Mouse (Mus musculus) intestine, embryonic 16.5 days (tissue): ENCODE data around the gene Astn1. TPM values are rescaled to one million over a fixed set of nuclear protein-coding genes. Genes with fewer than 3 reads are reported as not detected.

Experiments
- ATAC-seq: fragments of 200-750 bp; cut with Nextera tagmentation; 2 replicates; pipeline ENCODE4 v1.8.0; 2017; ENCODE audit warnings: moderate TSS enrichment, moderate library complexity
- H3K27ac ChIP-seq: fragments of 300-500 bp; sonication (generic); 2 replicates; pipeline ENCODE4 v1.5.1; 2014; ENCODE audit warnings: mild to moderate bottlenecking, low read length
- H3K27me3 ChIP-seq: fragments of 300-500 bp; sonication (generic); replicated peaks from 2 replicates; pipeline ENCODE4 v1.6.1; 2014; ENCODE audit warnings: low read length, control low read depth, mixed read lengths; ENCODE audit not compliant: control insufficient read depth, insufficient read depth
- H3K36me3 ChIP-seq: fragments of 300-500 bp; sonication (generic); 2 replicates; pipeline ENCODE4 v1.6.1; 2014; ENCODE audit warnings: low read length, control low read depth; ENCODE audit not compliant: control insufficient read depth, insufficient read depth
- H3K4me1 ChIP-seq: fragments of 300-500 bp; sonication (generic); 2 replicates; pipeline ENCODE4 v1.6.1; 2014; ENCODE audit warnings: low read length, control low read depth, mixed read lengths; ENCODE audit not compliant: control insufficient read depth, insufficient read depth
- H3K4me2 ChIP-seq: fragments of 300-500 bp; sonication (generic); 2 replicates; pipeline ENCODE4 v1.6.1; 2014; ENCODE audit warnings: low read depth, low read length, control low read depth
- H3K4me3 ChIP-seq: fragments of 300-500 bp; sonication (generic); 2 replicates; pipeline ENCODE4 v1.5.1; 2014; ENCODE audit warnings: mild to moderate bottlenecking, low read length
- H3K9ac ChIP-seq: fragments of 300-500 bp; sonication (generic); 2 replicates; pipeline ENCODE4 v1.6.1; 2014; ENCODE audit warnings: low read depth, low read length
- H3K9me3 ChIP-seq: fragments of 300-500 bp; sonication (generic); 2 replicates; pipeline ENCODE4 v1.6.1; 2016; ENCODE audit warnings: low read length, control low read depth; ENCODE audit not compliant: control insufficient read depth
- WGBS: fragments of 180-500 bp; shearing (Covaris S2); extraction: QIAGEN DNeasy Blood & Tissue Kit; methylation state at CpG from one replicate; pipeline ENCODE4 v1.1.7; 2014; 5-methylcytosine and 5-hydroxymethylcytosine counted together
- polyA plus RNA-seq: library from polyadenylated mRNA; unstranded; fragments of >200 nt; fragmentation: Nextera tagmentation; extraction: Ambion mirVana; gene quantifications from 2 replicates; pipeline ENCODE4 v1.2.1, GENCODE M21; 2015

Gene Astn1
- polyA plus RNA-seq, 1 experiment from 2014 or later = 0.67 TPM

DNA sequence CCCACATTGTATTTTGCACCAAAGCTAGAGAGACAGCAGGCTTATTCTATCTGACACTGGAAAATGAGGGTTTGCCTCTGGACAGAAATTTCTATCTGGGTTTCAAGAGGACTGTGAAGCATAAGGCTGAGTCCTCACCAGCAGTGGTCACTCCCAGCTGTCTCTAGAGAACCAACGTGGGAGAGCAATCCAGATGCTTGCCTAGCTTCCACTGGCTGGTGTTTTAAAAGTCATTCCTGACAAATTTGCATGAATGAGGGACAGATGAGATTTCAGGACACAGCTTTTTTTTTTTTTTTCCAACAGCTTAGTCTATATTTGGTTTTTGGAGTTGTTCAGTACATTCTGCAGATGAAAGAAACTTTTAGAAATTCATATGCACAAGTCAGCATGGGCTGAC, 213.9 kb downstream of the Astn1 start:
- Histone ChIP-seq H3K27me3 (no peaks in the 10 kb centered on the region), H3K4me1 (no peaks in the 10 kb centered on the region), H3K4me2 (no peak overlapping the region), H3K9me3 (no peaks in the 10 kb centered on the region), H3K36me3 (no peaks in the 10 kb centered on the region), H3K9ac (no peak overlapping the region), H3K27ac (no peak overlapping the region), H3K4me3 (no peak overlapping the region)
- no peak for ATAC-seq
- 43% methylated on average over 1 of the region's 1 CpGs for WGBS

DNA sequence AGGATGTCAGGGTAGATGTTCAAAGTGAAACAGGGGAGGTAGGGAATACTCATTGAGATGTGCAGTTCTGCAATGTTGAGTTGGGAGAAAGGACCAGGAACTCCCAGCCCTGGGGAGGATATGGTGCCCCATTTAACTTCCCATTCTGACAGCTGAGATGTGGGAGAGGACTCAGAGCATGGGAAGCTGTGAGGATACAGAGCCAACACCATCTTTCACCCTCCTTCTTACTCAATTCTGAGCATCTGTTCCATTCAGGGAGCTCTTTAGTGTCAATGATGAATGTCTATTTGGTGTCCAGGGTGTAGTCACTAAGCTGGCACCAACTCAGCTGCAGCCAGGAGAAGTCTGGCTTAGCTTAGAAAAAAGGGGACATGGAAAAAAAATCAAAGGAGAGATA, 219.7 kb downstream of the Astn1 start:
- ATAC-seq = no peak
- no peaks in the 10 kb centered on the region for H3K4me1 ChIP-seq
- H3K36me3 ChIP-seq = no peaks in the 10 kb centered on the region

DNA sequence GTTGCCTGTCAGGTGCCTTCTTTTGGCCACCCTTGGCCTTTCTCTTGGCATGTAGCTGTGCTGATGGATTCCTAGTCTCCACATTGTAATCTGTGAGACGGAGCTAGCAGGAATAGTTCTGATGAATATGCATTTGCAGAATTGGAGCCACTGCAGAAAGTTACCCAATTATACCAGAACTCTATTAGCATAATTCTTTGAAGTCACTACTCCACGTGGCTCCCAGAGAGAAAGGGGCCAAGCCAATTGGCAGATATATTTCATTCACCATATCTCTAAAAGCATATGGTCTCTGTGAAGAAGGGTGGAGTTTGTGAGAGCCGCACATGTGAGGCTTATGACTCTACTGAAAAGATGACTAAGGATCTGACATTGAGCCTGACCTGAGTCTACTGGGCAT, 226.8 kb downstream of the Astn1 start:
- no peaks in the 10 kb centered on the region for H3K4me1 ChIP-seq
- WGBS = 76% methylated on average over 3 of the region's 3 CpGs
- H3K9ac ChIP-seq = no peak overlapping the region
- no peaks in the 10 kb centered on the region for H3K9me3 ChIP-seq
- H3K4me2 ChIP-seq = no peak overlapping the region
- no peak overlapping the region for H3K27ac ChIP-seq
- no peak for ATAC-seq
- no peak overlapping the region for H3K4me3 ChIP-seq
- no peaks in the 10 kb centered on the region for H3K36me3 ChIP-seq
- no peaks in the 10 kb centered on the region for H3K27me3 ChIP-seq

More for the DNA sequence above, 219.7 kb downstream of the Astn1 start:
- H3K27ac ChIP-seq = no peak overlapping the region
- no peak overlapping the region for H3K9ac ChIP-seq
- no peaks in the 10 kb centered on the region for H3K27me3 ChIP-seq
- no peak overlapping the region for H3K4me2 ChIP-seq
- no peaks in the 10 kb centered on the region for H3K9me3 ChIP-seq
- H3K4me3 ChIP-seq = no peak overlapping the region

DNA sequence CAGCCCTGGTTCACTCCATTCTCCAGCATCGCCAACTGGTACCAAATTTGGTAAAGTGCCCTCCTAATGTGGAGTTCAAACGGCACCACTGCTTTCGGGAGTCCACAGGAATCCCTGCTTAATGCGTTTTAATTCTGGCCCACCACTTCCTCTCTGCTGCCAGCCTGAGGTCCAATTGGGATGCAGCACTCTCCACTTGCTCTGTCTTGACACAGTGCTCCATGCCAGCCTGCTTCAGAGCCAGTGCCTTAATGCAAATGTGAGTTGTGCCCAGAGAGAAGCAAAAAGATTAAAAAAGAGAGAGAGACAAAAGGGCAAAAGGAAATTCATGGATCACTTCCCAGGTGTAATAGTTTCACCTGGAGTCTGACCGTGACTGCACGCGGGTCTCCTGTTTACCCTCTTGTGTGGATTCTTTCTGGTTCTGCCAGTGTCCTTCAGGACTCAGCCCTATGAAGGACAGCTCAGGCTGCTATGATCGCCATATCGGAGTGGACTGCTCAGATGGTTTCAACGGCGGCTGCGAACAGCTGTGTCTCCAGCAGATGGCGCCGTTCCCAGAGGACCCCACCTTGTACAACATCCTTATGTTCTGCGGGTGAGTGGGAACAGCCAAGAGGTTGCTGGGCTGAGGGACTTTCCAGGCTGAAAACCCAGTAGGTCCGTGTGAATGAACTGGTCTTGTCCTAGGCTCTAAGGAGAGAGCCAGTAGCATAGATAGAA, 234.8 kb downstream of the Astn1 start:
- ATAC-seq = no peak
- Histone ChIP-seq H3K9me3 (no peaks in the 10 kb centered on the region), H3K4me3 (no peak overlapping the region), H3K4me2 (no peak overlapping the region), H3K27ac (no peak overlapping the region), H3K36me3 (no peaks in the 10 kb centered on the region), H3K27me3 (no peaks in the 10 kb centered on the region), H3K9ac (no peak overlapping the region), H3K4me1 (no peaks in the 10 kb centered on the region)
- WGBS = 37% methylated on average over 16 of the region's 16 CpGs

DNA sequence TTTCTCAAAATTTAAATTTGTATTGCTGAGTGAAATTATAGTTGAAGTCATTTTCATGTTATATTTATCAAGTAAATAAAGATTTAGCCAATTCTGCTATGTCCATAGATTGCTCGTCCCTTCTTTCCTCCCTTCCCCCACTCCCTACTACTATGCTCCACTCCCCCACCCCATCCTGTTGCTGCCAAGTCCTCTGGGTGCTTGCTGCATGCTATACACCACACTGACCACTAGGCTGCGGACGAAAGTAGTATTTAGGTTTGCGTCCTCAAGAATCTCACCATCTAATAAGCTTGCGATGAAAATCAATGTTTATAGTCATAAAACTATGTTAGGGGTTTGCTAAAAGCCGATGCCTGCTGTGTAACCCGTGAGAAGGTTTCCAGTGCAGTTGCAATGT, 235.9 kb downstream of the Astn1 start:
- Histone ChIP-seq H3K4me2 (no peak overlapping the region), H3K27me3 (no peaks in the 10 kb centered on the region), H3K4me1 (no peaks in the 10 kb centered on the region), H3K9me3 (no peaks in the 10 kb centered on the region), H3K27ac (no peak overlapping the region), H3K4me3 (no peak overlapping the region), H3K36me3 (no peaks in the 10 kb centered on the region), H3K9ac (no peak overlapping the region)
- 76% methylated on average over 7 of the region's 7 CpGs for WGBS
- ATAC-seq = no peak

DNA sequence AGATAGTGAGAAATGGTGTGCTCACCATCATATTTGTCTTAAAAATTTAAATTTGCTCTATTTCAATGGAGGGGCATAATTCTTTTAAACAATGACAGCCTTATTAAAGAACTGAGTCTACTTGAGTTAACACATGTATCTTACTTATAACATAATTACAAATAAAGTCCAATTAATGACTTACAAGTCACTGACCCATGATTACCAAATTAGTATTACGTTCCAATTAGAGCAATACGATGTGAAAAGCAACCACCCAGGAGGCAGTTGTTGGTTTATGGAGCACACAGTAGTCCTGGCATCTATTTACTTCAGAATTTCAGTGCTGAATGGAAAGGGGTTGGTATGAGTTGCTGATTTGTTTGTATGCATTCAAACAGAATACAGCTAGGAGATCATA, 237.4 kb downstream of the Astn1 start:
- Histone ChIP-seq H3K9me3 (no peaks in the 10 kb centered on the region), H3K4me1 (no peaks in the 10 kb centered on the region), H3K9ac (no peak overlapping the region), H3K4me2 (no peak overlapping the region), H3K4me3 (no peak overlapping the region), H3K27me3 (no peaks in the 10 kb centered on the region), H3K27ac (no peak overlapping the region), H3K36me3 (no peaks in the 10 kb centered on the region)
- no peak for ATAC-seq
- WGBS = 84% methylated on average over 2 of the region's 2 CpGs

DNA sequence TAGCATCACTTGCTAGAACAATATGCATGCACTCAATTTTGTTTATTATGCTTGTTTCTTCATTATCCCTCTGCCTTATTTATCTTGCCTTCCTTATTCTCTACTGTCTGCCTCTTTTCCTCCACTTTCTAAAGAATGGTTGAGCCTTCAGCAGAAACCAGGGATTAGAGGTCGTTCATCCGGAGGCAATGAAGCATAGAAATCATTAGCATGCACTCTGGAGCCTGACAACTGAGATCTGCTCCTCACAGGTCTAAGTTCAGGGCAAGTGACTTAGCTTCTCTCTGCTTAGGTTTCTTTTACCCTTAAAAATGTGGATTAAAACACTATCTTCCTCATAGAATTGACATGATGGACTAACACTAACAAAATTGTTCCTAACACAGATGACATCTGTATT, 241.0 kb downstream of the Astn1 start:
- Histone ChIP-seq H3K27me3 (no peaks in the 10 kb centered on the region), H3K36me3 (no peaks in the 10 kb centered on the region), H3K9ac (no peak overlapping the region), H3K27ac (no peak overlapping the region), H3K9me3 (no peaks in the 10 kb centered on the region), H3K4me1 (no peaks in the 10 kb centered on the region), H3K4me3 (no peak overlapping the region), H3K4me2 (no peak overlapping the region)
- WGBS = 56% methylated on average over 2 of the region's 2 CpGs
- no peak for ATAC-seq

DNA sequence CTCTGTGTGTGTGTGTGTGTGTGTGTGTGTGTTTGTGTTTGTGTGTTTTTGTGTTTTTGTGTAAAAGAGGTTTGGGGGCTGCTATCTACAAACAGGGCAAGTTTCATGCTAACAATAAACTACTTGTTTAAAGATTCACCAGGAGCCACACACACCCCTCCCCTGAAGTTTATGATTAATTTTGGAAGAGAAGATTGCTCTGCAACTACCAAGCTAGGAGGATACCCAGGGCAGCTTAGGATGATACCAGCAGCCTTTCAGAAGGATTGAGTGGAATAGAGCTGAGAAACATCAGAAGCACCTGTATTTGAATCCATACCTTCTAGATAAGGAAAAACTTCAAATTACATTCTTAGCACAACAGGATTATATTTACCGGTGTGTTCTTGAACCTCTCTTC, 242.1 kb downstream of the Astn1 start:
- no peaks in the 10 kb centered on the region for H3K9me3 ChIP-seq
- no peak overlapping the region for H3K27ac ChIP-seq
- H3K27me3 ChIP-seq = no peaks in the 10 kb centered on the region
- no peak overlapping the region for H3K9ac ChIP-seq
- H3K36me3 ChIP-seq = no peaks in the 10 kb centered on the region
- H3K4me2 ChIP-seq = no peak overlapping the region
- H3K4me3 ChIP-seq = no peak overlapping the region
- ATAC-seq = no peak
- no peaks in the 10 kb centered on the region for H3K4me1 ChIP-seq
- WGBS = 88% methylated on average over 1 of the region's 1 CpGs

DNA sequence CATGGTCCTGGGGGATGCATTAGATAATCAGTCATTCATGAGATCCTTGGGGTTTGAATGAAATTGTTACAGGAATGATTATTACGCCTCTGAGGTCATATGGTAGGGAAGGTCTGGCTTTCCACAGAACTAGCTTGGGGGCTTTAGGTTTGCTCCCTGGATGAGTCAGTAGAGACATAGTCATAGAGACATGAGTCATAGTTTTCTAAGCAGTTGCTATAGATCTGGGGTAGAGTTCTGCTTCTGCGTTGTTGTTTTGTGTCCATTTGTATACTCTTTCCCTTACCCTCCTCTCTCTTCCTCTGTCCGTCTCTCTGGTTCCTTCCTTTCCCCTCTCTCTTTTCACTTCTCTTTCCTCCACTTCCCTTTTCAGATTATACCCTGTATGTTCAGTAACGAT, 243.5 kb downstream of the Astn1 start:
- H3K36me3 ChIP-seq = no peaks in the 10 kb centered on the region
- no peaks in the 10 kb centered on the region for H3K27me3 ChIP-seq
- 83% methylated on average over 4 of the region's 4 CpGs for WGBS
- no peak overlapping the region for H3K4me2 ChIP-seq
- no peaks in the 10 kb centered on the region for H3K4me1 ChIP-seq
- H3K27ac ChIP-seq = no peak overlapping the region
- H3K9ac ChIP-seq = no peak overlapping the region
- H3K4me3 ChIP-seq = no peak overlapping the region
- H3K9me3 ChIP-seq = no peaks in the 10 kb centered on the region
- no peak for ATAC-seq

DNA sequence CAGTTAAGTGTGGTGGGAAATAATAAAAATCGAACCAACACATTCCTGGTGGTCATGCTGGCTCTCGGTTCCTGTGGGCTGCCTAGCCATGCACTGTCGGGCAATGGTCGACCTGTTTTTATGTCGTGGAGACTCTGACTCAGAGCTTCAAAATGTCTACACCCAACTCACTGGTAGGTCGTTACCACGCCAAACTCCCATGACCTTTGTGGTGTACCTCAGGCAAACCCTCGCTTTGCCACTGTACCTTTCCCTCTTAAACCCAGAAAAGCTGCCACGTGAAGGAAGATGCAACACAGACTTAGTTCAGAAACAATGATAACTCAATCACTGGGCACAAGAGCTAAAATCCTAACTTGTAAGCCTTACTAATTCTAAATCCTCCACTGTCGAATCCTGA, 244.3 kb downstream of the Astn1 start:
- no peak overlapping the region for H3K4me3 ChIP-seq

More for the DNA sequence above, 244.3 kb downstream of the Astn1 start:
- Histone ChIP-seq H3K4me2 (no peak overlapping the region), H3K9me3 (no peaks in the 10 kb centered on the region), H3K9ac (no peak overlapping the region), H3K36me3 (no peaks in the 10 kb centered on the region), H3K27me3 (no peaks in the 10 kb centered on the region), H3K27ac (no peak overlapping the region), H3K4me1 (no peaks in the 10 kb centered on the region)
- WGBS = 86% methylated on average over 10 of the region's 10 CpGs
- no peak for ATAC-seq
